Mouse (Mus musculus): ENCODE data around the gene Prkar2b. TPM values are rescaled to one million over a fixed set of nuclear protein-coding genes. Genes with fewer than 3 reads are reported as not detected.

Prkar2b gene
- polyA plus RNA-seq, 1 experiment: 10.9 TPM

- TF ChIP-seq CTCF (IDR thresholded peaks at IDR 0.05; ENCODE audit: borderline replicate concordance, control insufficient read depth, extremely low read depth, insufficient read depth, low read length, poor library complexity) (no peak), POLR2A (IDR thresholded peaks at IDR 0.05; ENCODE audit: control insufficient read depth, extremely low read depth, insufficient read depth, low read length, poor library complexity) (no peak)
- no peak overlapping the region for H3K27ac ChIP-seq (ENCODE audit: control insufficient read depth, insufficient read depth, low read length)
- DNase-seq: no peak
- peaks cover 48% of the 10 kb centered on the region for H3K36me3 ChIP-seq (ENCODE audit: control insufficient read depth, insufficient read depth, low read length)
- no peaks in the 10 kb centered on the region for H3K27me3 ChIP-seq (ENCODE audit: control insufficient read depth, insufficient read depth, low read length)
- no peak overlapping the region for H3K4me3 ChIP-seq (ENCODE audit: control insufficient read depth, insufficient read depth, low read length)
- WGBS: 97% methylated on average over 4 of the region's 4 CpGs
- H3K4me1 ChIP-seq (replicated peaks; ENCODE audit: control insufficient read depth, insufficient read depth, low read length): no peaks in the 10 kb centered on the region
Measured at GRCm38 (mm10) chr12:31943020-31943654, 118.0 kb downstream of the Prkar2b start.

GRCm38 (mm10) chr12:31939026-31939425, 122.1 kb downstream of the Prkar2b start:
- no peak for DNase-seq
- Histone ChIP-seq H3K4me3 (ENCODE audit: control insufficient read depth, insufficient read depth, low read length) (no peak overlapping the region), H3K27me3 (ENCODE audit: control insufficient read depth, insufficient read depth, low read length) (no peaks in the 10 kb centered on the region), H3K4me1 (replicated peaks; ENCODE audit: control insufficient read depth, insufficient read depth, low read length) (no peaks in the 10 kb centered on the region), H3K27ac (ENCODE audit: control insufficient read depth, insufficient read depth, low read length) (no peak overlapping the region), H3K36me3 (ENCODE audit: control insufficient read depth, insufficient read depth, low read length) (peaks cover 80% of the 10 kb centered on the region)
- TF ChIP-seq POLR2A (IDR thresholded peaks at IDR 0.05; ENCODE audit: control insufficient read depth, extremely low read depth, insufficient read depth, low read length, poor library complexity) (no peak), CTCF (IDR thresholded peaks at IDR 0.05; ENCODE audit: borderline replicate concordance, control insufficient read depth, extremely low read depth, insufficient read depth, low read length, poor library complexity) (no peak)

- no peak for TF ChIP-seq POLR2A (IDR thresholded peaks at IDR 0.05; ENCODE audit: control insufficient read depth, extremely low read depth, insufficient read depth, low read length, poor library complexity)
- TF ChIP-seq CTCF (IDR thresholded peaks at IDR 0.05; ENCODE audit: borderline replicate concordance, control insufficient read depth, extremely low read depth, insufficient read depth, low read length, poor library complexity): no peak
- Histone ChIP-seq H3K27ac (ENCODE audit: control insufficient read depth, insufficient read depth, low read length) (no peak overlapping the region), H3K27me3 (ENCODE audit: control insufficient read depth, insufficient read depth, low read length) (no peaks in the 10 kb centered on the region), H3K4me1 (replicated peaks; ENCODE audit: control insufficient read depth, insufficient read depth, low read length) (no peaks in the 10 kb centered on the region), H3K4me3 (ENCODE audit: control insufficient read depth, insufficient read depth, low read length) (no peak overlapping the region), H3K36me3 (ENCODE audit: control insufficient read depth, insufficient read depth, low read length) (peaks cover 79% of the 10 kb centered on the region)
- DNase-seq: no peak
- WGBS: 86% methylated on average over 4 of the region's 4 CpGs
Measured at GRCm38 (mm10) chr12:31938391-31938997, 122.6 kb downstream of the Prkar2b start.

- Histone ChIP-seq H3K4me1 (replicated peaks; ENCODE audit: control insufficient read depth, insufficient read depth, low read length) (no peaks in the 10 kb centered on the region), H3K36me3 (ENCODE audit: control insufficient read depth, insufficient read depth, low read length) (peaks cover 79% of the 10 kb centered on the region), H3K27ac (ENCODE audit: control insufficient read depth, insufficient read depth, low read length) (no peak overlapping the region), H3K27me3 (ENCODE audit: control insufficient read depth, insufficient read depth, low read length) (no peaks in the 10 kb centered on the region), H3K4me3 (ENCODE audit: control insufficient read depth, insufficient read depth, low read length) (no peak overlapping the region)
- WGBS: 97% methylated on average over 3 of the region's 3 CpGs
- TF ChIP-seq CTCF (IDR thresholded peaks at IDR 0.05; ENCODE audit: borderline replicate concordance, control insufficient read depth, extremely low read depth, insufficient read depth, low read length, poor library complexity): no peak
- no peak for TF ChIP-seq POLR2A (IDR thresholded peaks at IDR 0.05; ENCODE audit: control insufficient read depth, extremely low read depth, insufficient read depth, low read length, poor library complexity)
- DNase-seq: no peak
Measured at GRCm38 (mm10) chr12:31937613-31938012, 123.5 kb downstream of the Prkar2b start.

- Histone ChIP-seq H3K27ac (ENCODE audit: control insufficient read depth, insufficient read depth, low read length) (no peak overlapping the region), H3K36me3 (ENCODE audit: control insufficient read depth, insufficient read depth, low read length) (peaks cover 86% of the 10 kb centered on the region), H3K4me3 (ENCODE audit: control insufficient read depth, insufficient read depth, low read length) (no peak overlapping the region), H3K27me3 (ENCODE audit: control insufficient read depth, insufficient read depth, low read length) (no peaks in the 10 kb centered on the region), H3K4me1 (replicated peaks; ENCODE audit: control insufficient read depth, insufficient read depth, low read length) (no peaks in the 10 kb centered on the region)
- TF ChIP-seq CTCF (IDR thresholded peaks at IDR 0.05; ENCODE audit: borderline replicate concordance, control insufficient read depth, extremely low read depth, insufficient read depth, low read length, poor library complexity) (no peak), POLR2A (IDR thresholded peaks at IDR 0.05; ENCODE audit: control insufficient read depth, extremely low read depth, insufficient read depth, low read length, poor library complexity) (no peak)
- no peak for DNase-seq
- 95% methylated on average over 6 of the region's 6 CpGs for WGBS
Measured at GRCm38 (mm10) chr12:31936657-31937300, 124.3 kb downstream of the Prkar2b start.

GRCm38 (mm10) chr12:31931818-31932217, 129.3 kb downstream of the Prkar2b start:
- H3K36me3 ChIP-seq (ENCODE audit: control insufficient read depth, insufficient read depth, low read length): peaks cover 88% of the 10 kb centered on the region

More at GRCm38 (mm10) chr12:31931818-31932217, 129.3 kb downstream of the Prkar2b start:
- no peaks in the 10 kb centered on the region for H3K27me3 ChIP-seq (ENCODE audit: control insufficient read depth, insufficient read depth, low read length)
- H3K4me3 ChIP-seq (ENCODE audit: control insufficient read depth, insufficient read depth, low read length): no peak overlapping the region
- no peak overlapping the region for H3K27ac ChIP-seq (ENCODE audit: control insufficient read depth, insufficient read depth, low read length)
- no peaks in the 10 kb centered on the region for H3K4me1 ChIP-seq (replicated peaks; ENCODE audit: control insufficient read depth, insufficient read depth, low read length)
- no peak for TF ChIP-seq CTCF (IDR thresholded peaks at IDR 0.05; ENCODE audit: borderline replicate concordance, control insufficient read depth, extremely low read depth, insufficient read depth, low read length, poor library complexity)
- no peak for TF ChIP-seq POLR2A (IDR thresholded peaks at IDR 0.05; ENCODE audit: control insufficient read depth, extremely low read depth, insufficient read depth, low read length, poor library complexity)
- 97% methylated on average over 3 of the region's 3 CpGs for WGBS
- no peak for DNase-seq
